Mouse (Mus musculus) heart, embryonic 12.5 days (tissue): ENCODE measurements around the gene Fhl3. TPM values are rescaled to one million over a fixed set of nuclear protein-coding genes. Genes with fewer than 3 reads are reported as not detected.
"Not testable (repeated sequence)": the region's sequence is repeated elsewhere in the genome, so short reads cannot be mapped to it uniquely, and the experiment has no call there.

Experiments
- ATAC-seq: fragments of 200-750 bp; cut with Nextera tagmentation; 2 replicates; pipeline ENCODE4 v1.8.0; 2017; ENCODE audit warnings: moderate TSS enrichment, moderate library complexity; ENCODE audit not compliant: insufficient number of reproducible peaks, low FRiP score
- H3K27ac ChIP-seq: fragments of 300-500 bp; sonication (generic); 2 replicates; pipeline ENCODE4 v1.5.1; 2016; ENCODE audit warnings: mild to moderate bottlenecking, moderate library complexity; ENCODE audit not compliant: poor library complexity, severe bottlenecking
- H3K27me3 ChIP-seq: fragments of 300-500 bp; sonication (generic); replicated peaks from 2 replicates; pipeline ENCODE4 v1.6.1; 2016; ENCODE audit warnings: mild to moderate bottlenecking, moderate library complexity
- H3K36me3 ChIP-seq: fragments of 300-500 bp; sonication (generic); 2 replicates; pipeline ENCODE4 v1.6.1; 2016; ENCODE audit warnings: mild to moderate bottlenecking, moderate library complexity
- H3K4me1 ChIP-seq: fragments of 300-500 bp; sonication (generic); replicated peaks from 2 replicates; pipeline ENCODE4 v1.6.1; 2016; ENCODE audit warnings: mild to moderate bottlenecking
- H3K4me2 ChIP-seq: fragments of 300-500 bp; sonication (generic); 2 replicates; pipeline ENCODE4 v1.6.1; 2016; ENCODE audit warnings: mild to moderate bottlenecking, moderate library complexity
- H3K4me3 ChIP-seq: fragments of 300-500 bp; sonication (generic); 2 replicates; pipeline ENCODE4 v1.5.1; 2016; ENCODE audit warnings: mild to moderate bottlenecking
- H3K9ac ChIP-seq: fragments of 300-500 bp; sonication (generic); 2 replicates; pipeline ENCODE4 v1.6.1; 2016; ENCODE audit warnings: mild to moderate bottlenecking, moderate library complexity
- H3K9me3 ChIP-seq: fragments of 300-500 bp; sonication (generic); replicated peaks from 2 replicates; pipeline ENCODE4 v1.6.1; 2016; ENCODE audit warnings: mild to moderate bottlenecking, moderate library complexity
- WGBS: fragments of 180-500 bp; shearing (Covaris S2); methylation state at CpG from one replicate; pipeline ENCODE4 v1.1.7; 2016; 5-methylcytosine and 5-hydroxymethylcytosine counted together
- polyA plus RNA-seq: library from polyadenylated mRNA; unstranded; fragments of >200 nt; fragmentation: Nextera tagmentation; extraction: Ambion mirVana; gene quantifications from 2 replicates; pipeline ENCODE4 v1.2.1, GENCODE M21; 2016

Gene Fhl3
- polyA plus RNA-seq, 1 experiment from 2014 or later: 6.2 TPM

DNA sequence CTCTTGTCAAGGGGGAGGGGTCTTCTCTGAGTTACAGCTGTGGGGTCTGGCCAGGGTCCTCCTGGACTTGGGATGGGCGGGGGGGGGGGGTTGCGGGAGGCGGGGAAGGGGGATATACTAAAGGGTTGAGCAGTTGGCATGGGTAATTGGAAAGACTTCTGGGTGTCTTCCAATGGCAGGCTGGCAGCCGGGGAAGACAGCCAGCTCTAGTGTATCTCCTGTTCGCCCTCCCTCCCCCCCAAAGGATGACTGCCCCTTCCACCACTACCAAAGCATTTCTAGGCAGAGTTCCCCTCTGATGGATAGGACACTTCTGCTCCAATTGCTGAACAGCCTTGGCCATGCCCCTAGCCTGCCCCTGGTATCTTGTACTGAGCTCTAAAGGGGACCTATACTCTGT is 1.4 kb downstream of the Fhl3 start:
- Histone ChIP-seq H3K4me1 (peaks cover 62% of the 10 kb centered on the region), H3K9me3 (no peaks in the 10 kb centered on the region), H3K4me3 (peak overlapping the region; percentile 93), H3K36me3 (peaks cover 13% of the 10 kb centered on the region), H3K27me3 (no peaks in the 10 kb centered on the region), H3K4me2 (peak overlapping the region; percentile 94), H3K9ac (peak overlapping the region; percentile 97), H3K27ac (peak overlapping the region; percentile 84)
- ATAC-seq: no peak
- 40% methylated on average over 2 of the region's 5 CpGs for WGBS

DNA sequence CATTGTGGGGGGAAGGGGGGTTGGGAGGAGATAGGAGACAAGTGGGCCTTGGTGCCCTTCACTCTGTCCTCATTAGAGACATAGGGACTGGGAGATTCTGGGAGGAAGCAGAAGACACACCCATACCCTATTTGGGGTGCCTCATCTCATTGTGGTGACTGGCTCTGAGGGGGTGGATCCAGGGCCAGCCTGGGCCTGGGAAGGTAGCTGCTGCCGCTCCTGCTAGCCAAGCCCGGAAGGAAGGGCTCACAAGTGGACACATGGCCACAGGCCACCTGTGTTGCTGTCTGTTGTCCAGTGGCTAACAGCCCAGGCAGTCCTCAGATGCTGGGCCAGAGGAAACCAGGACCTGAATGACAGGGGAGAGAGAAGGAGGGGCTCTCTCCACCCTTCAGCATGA is 2.9 kb downstream of the Fhl3 start:
- ATAC-seq: no peak
- peaks cover 23% of the 10 kb centered on the region for H3K36me3 ChIP-seq
- WGBS: 26% methylated on average over 2 of the region's 2 CpGs
- H3K9ac ChIP-seq: peak overlapping the region; percentile 59
- peak overlapping the region; percentile 92 for H3K27ac ChIP-seq
- H3K4me1 ChIP-seq: peaks cover 74% of the 10 kb centered on the region
- no peaks in the 10 kb centered on the region for H3K27me3 ChIP-seq
- no peaks in the 10 kb centered on the region for H3K9me3 ChIP-seq
- peak overlapping the region; percentile 57 for H3K4me2 ChIP-seq
- H3K4me3 ChIP-seq: 0 out of 2 replicates have a peak overlapping the region, but pooled peaks have one; percentile 12

DNA sequence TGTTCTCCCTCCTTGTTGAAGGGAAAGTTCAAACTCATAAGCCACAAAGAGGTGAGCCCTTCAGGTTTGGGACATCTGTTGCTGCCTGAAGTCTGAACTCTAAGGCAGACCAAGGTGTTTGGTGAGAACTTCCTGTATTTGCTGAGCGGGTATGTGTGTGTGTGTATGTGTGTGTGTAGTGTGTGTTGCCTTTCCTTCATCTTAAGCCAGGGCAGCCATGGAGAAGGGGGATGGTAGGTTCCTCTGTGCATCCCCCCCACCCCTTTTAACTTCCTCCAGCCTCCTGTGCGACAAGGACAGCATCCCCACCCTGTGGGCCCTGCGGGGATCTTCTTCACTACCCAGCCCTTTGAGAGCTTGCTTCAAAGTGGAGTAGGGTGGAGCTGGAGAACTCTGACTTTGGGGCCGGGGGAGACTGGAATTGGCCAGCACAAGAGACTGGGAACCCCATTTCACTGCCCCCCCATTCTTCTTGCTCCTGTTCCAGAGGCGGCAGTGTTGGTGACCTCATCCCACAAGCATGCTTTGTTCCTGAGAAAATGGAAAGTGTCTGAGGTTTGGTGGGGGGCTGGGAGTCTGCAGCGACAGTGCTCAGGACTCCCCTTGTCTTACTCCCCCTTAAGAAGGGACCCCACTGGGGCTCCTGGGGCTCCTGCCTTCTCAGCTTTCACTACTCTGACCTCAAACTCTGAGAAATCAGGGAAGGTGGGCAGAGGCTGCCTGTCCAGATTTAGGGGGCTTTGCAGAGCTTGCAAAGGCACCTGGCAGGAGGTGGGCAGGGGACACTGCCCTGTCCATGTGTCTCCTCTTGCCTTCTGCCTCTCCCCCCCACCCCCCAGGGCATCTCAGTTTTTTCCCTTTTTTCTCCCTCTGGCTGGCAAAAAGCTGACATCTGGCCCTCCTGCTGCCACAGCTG is 3.6 kb downstream of the Fhl3 start:
- H3K27me3 ChIP-seq: no peaks in the 10 kb centered on the region
- peak overlapping the region; percentile 57 for H3K4me2 ChIP-seq
- H3K36me3 ChIP-seq: peaks cover 23% of the 10 kb centered on the region
- peaks cover 80% of the 10 kb centered on the region for H3K4me1 ChIP-seq
- peak overlapping the region; percentile 59 for H3K9ac ChIP-seq
- no peak for ATAC-seq
- WGBS: 9% methylated on average over 6 of the region's 6 CpGs
- H3K27ac ChIP-seq: peak overlapping the region; percentile 92
- H3K4me3 ChIP-seq: peak overlapping the region; percentile 15
- H3K9me3 ChIP-seq: no peaks in the 10 kb centered on the region

- no peak for ATAC-seq
- H3K9me3 ChIP-seq: no peaks in the 10 kb centered on the region
- H3K4me3 ChIP-seq: peak overlapping the region; percentile 15; the same call in 1 of the 2 replicates
- no peaks in the 10 kb centered on the region for H3K27me3 ChIP-seq
- H3K9ac ChIP-seq: peak overlapping the region; percentile 59
- WGBS: 13% methylated on average over 11 of the region's 11 CpGs
- H3K36me3 ChIP-seq: peaks cover 23% of the 10 kb centered on the region
- peak overlapping the region; percentile 57 for H3K4me2 ChIP-seq
- peaks cover 82% of the 10 kb centered on the region for H3K4me1 ChIP-seq
- H3K27ac ChIP-seq: peak overlapping the region; percentile 92
Measured at GRCm38 (mm10) chr4:124704797-124705474, 4.4 kb downstream of the Fhl3 start.

- Histone ChIP-seq H3K4me2 (peak overlapping the region; percentile 57), H3K36me3 (peaks cover 23% of the 10 kb centered on the region), H3K27me3 (no peaks in the 10 kb centered on the region), H3K9me3 (no peaks in the 10 kb centered on the region), H3K9ac (peak overlapping the region; percentile 40; the same call in 1 of the 2 replicates), H3K27ac (peak overlapping the region; percentile 92), H3K4me3 (no peak overlapping the region), H3K4me1 (peaks cover 86% of the 10 kb centered on the region)
- 78% methylated on average over 23 of the region's 23 CpGs for WGBS
- ATAC-seq: no peak
Measured at GRCm38 (mm10) chr4:124705661-124706269, 5.3 kb downstream of the Fhl3 start.

GRCm38 (mm10) chr4:124707381-124708199 is 7.1 kb downstream of the Fhl3 start:
- peaks cover 23% of the 10 kb centered on the region for H3K36me3 ChIP-seq
- H3K4me3 ChIP-seq, H3K4me2 ChIP-seq, ATAC-seq, H3K9me3 ChIP-seq, H3K27me3 ChIP-seq, H3K9ac ChIP-seq: not testable (repeated sequence)
- peak overlapping the region; percentile 93 for H3K27ac ChIP-seq
- peaks cover 70% of the 10 kb centered on the region for H3K4me1 ChIP-seq
- 84% methylated on average over 25 of the region's 25 CpGs for WGBS

GRCm38 (mm10) chr4:124708200-124708517 is 7.7 kb downstream of the Fhl3 start:
- Histone ChIP-seq H3K4me3 (peak overlapping the region; percentile 45; the same call in 1 of the 2 replicates), H3K9ac (peak overlapping the region; percentile 49; the same call in 1 of the 2 replicates), H3K36me3 (peaks cover 23% of the 10 kb centered on the region), H3K4me1 (peaks cover 65% of the 10 kb centered on the region), H3K27ac (peak overlapping the region; percentile 93), H3K4me2 (peak overlapping the region; percentile 76)
- not testable (repeated sequence) for H3K27me3 ChIP-seq, ATAC-seq, H3K9me3 ChIP-seq
- WGBS: 14% methylated on average over 1 of the region's 1 CpGs

DNA sequence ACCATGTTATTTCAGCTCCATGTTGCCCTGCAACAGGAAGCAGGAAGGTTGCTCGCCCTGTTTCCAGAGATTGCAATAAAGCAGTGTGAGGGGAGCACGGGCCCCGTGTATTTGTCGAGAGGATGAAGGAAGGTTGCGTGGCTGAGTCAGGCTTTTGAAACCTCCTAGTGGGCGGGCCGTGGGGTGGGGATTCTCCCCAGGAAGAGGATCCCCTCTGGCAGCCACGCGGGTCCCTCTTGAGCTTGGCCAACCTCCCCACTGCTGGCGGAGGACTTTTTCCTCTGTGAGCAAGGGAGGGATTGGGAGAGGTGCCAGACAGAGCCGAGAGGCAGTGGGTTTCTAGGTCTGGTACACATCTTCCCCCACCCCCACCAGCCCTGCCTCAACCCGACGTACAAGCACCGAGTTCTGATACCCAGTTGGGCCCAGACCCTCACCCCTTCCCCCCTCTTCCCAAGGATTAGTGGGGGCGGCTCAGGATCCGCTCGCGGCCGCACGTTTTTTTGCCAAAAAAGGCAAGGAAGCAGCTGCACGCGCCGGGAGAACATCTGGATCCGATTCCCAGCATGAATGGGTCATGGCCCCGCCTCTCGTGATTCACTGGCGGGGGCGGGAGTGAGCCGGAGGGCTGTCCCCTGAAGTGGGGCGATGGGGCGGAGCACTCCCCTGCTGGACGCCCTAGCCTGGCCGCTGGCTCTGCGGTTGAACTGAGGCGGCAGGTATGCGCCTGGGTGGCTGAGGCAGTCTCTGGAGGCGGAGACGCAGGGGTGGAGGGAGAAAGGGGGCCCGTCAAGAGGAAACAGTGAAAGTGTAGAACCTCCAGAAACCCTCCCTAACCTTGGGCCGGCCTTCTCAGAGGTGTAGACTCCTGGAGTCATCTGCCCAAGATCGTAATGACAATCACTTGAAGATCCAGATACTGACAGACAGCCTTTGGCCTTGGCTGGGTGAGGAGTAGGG is 8.3 kb downstream of the Fhl3 start:
- Histone ChIP-seq H3K9ac (peak overlapping the region; percentile 49), H3K4me1 (peaks cover 59% of the 10 kb centered on the region), H3K4me2 (peak overlapping the region; percentile 76), H3K36me3 (peaks cover 23% of the 10 kb centered on the region), H3K27me3 (no peaks in the 10 kb centered on the region), H3K4me3 (peak overlapping the region; percentile 45), H3K27ac (peak overlapping the region; percentile 93), H3K9me3 (no peaks in the 10 kb centered on the region)
- 1% methylated on average over 41 of the region's 41 CpGs for WGBS
- peak; percentile 86 for ATAC-seq

DNA sequence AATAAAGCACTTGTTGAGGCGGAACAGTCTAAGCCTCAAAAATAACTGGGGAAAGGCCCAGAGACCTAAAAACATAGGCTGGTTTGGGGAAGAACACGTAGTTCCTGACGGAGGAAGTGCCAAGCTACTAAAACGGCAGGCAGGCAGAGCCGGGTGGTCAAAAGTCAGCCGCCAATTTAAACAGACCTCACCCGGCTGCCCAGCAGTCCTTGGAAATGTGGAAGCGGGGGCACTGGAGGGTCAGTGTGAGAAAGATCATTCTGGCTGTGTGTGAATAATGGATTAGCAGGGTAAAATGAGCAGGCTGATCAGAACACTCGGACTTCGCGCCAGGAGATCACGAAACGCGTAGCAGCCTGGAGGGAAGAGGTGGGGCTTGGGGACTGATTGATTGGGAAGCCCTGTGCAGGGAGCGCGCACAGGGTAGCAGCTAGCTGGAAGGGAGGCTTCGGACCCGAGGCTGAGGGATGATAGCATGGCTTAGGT is 9.5 kb downstream of the Fhl3 start:
- WGBS: 4% methylated on average over 18 of the region's 18 CpGs
- H3K9me3 ChIP-seq: no peaks in the 10 kb centered on the region
- H3K27me3 ChIP-seq: no peaks in the 10 kb centered on the region
- H3K4me2 ChIP-seq: peak overlapping the region; percentile 76
- peak overlapping the region; percentile 93 for H3K27ac ChIP-seq
- peak overlapping the region; percentile 45 for H3K4me3 ChIP-seq
- peaks cover 47% of the 10 kb centered on the region for H3K4me1 ChIP-seq
- peaks cover 23% of the 10 kb centered on the region for H3K36me3 ChIP-seq
- peak overlapping the region; percentile 67 for H3K9ac ChIP-seq
- ATAC-seq: no peak
